8 mouse cellular contexts compared by ENCODE assay signal in the genomic region with DNA sequence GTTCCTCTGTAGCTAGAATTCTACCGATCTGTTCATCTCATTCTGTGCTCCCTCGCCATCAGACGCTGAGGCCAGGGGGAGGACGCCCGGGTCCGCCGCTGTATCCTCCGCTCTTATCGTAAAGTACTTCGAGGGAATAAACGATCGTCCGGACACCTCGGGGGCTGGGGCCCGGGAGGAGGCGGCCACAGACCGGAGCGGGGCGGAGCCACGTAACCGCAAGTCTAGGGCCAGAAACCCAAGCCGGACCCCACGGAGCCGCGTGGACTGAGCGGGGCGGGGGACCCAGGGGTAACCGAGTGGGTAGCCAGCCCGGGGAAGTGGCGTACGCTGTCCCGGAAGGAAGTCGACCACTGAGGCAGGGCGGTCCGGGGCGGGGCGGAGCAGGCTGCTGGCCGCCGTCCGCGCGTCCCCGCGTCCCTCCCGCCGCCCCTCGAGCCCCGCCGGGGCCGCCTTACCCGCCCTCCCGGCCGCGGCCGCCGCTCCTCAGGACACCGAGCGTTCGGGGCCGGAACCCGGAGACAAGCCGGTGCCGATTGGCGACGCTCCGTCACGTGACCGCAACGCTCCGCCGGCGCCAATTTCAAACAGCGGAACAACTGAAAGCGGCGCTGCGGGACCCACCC. TPM values are rescaled to one million over a fixed set of nuclear protein-coding genes. Genes with fewer than 3 reads are reported as not detected.
DNase-seq lines count a peak whose midpoint lies in the region; ATAC-seq and TF ChIP-seq lines count a peak whose summit lies in the region.

A gene (minus strand): TSS at position 531 of the 626 bp plus-strand sequence.
A gene (plus strand): TSS at position 587 of the 626 bp plus-strand sequence.

- H3K9me3 ChIP-seq in E14TG2a.4 (ENCODE audit: low read length), result no peaks in the 10 kb centered on the region
- no peaks in the 10 kb centered on the region for H3K9me3 ChIP-seq in forebrain, embryonic 12.5 days
- no peaks in the 10 kb centered on the region for H3K9me3 ChIP-seq in heart, postnatal 0 days (replicated peaks; ENCODE audit: control insufficient read depth, low read length)
- no peaks in the 10 kb centered on the region for H3K9me3 ChIP-seq in liver, embryonic 16.5 days (replicated peaks; ENCODE audit: control insufficient read depth, low read length)
- no peaks in the 10 kb centered on the region for H3K9me3 ChIP-seq in neural tube, embryonic 12.5 days
- no peaks in the 10 kb centered on the region for H3K9me3 ChIP-seq in stomach, postnatal 0 days (ENCODE audit: control insufficient read depth, low read length)

- peak within 1 kb of the TSS; percentile 95 for H3K27ac ChIP-seq in forebrain, embryonic 12.5 days
- H3K27ac ChIP-seq in heart, postnatal 0 days (ENCODE audit: low read depth), result peak within 1 kb of the TSS; percentile 91
- peak within 1 kb of the TSS; percentile 94 for H3K27ac ChIP-seq in liver, embryonic 16.5 days (ENCODE audit: low read length)
- H3K27ac ChIP-seq in neural tube, embryonic 12.5 days, result peak within 1 kb of the TSS; percentile 88
- peak within 1 kb of the TSS; percentile 97 for H3K27ac ChIP-seq in stomach, postnatal 0 days (replicated peaks)

- peaks cover 73% of the 10 kb centered on the region for H3K4me1 ChIP-seq in E14TG2a.4 (replicated peaks; ENCODE audit: low read depth, low read length)
- peaks cover 47% of the 10 kb centered on the region for H3K4me1 ChIP-seq in forebrain, embryonic 12.5 days
- H3K4me1 ChIP-seq in heart, postnatal 0 days (ENCODE audit: control insufficient read depth, insufficient read depth), result peaks cover 15% of the 10 kb centered on the region; the same call in 1 of the 2 replicates
- H3K4me1 ChIP-seq in liver, embryonic 16.5 days (ENCODE audit: control insufficient read depth, low read depth, low read length), result peaks cover 38% of the 10 kb centered on the region
- H3K4me1 ChIP-seq in neural tube, embryonic 12.5 days, result peaks cover 19% of the 10 kb centered on the region
- H3K4me1 ChIP-seq in stomach, postnatal 0 days (replicated peaks; ENCODE audit: control insufficient read depth, insufficient read depth), result peaks cover 2% of the 10 kb centered on the region; the same call in 1 of the 2 replicates

- WGBS in forebrain, embryonic 12.5 days, result under 1% methylated on average over 50 of the region's 76 CpGs
- WGBS in heart, postnatal 0 days, result under 1% methylated on average over 54 of the region's 76 CpGs
- under 1% methylated on average over 68 of the region's 76 CpGs for WGBS in liver, embryonic 16.5 days (ENCODE audit: insufficient replicate concordance)
- under 1% methylated on average over 75 of the region's 76 CpGs for WGBS in neural tube, embryonic 12.5 days
- 0% methylated on average over 44 of the region's 76 CpGs for WGBS in stomach, postnatal 0 days

- TF ChIP-seq EP300 in heart, postnatal 0 days (IDR thresholded peaks at IDR 0.05; ENCODE audit: low read depth), result no peak
- TF ChIP-seq EP300 in stomach, postnatal 0 days (optimal IDR thresholded peaks at IDR 0.05), result no peak

- peak within 1 kb of the TSS; percentile 75 for H3K4me2 ChIP-seq in forebrain, embryonic 12.5 days
- H3K4me2 ChIP-seq in heart, postnatal 0 days (ENCODE audit: low read depth, low read length), result peak within 1 kb of the TSS; percentile 99
- peak within 1 kb of the TSS; percentile 76 for H3K4me2 ChIP-seq in liver, embryonic 16.5 days (ENCODE audit: low read depth, low read length)
- peak within 1 kb of the TSS; percentile 97 for H3K4me2 ChIP-seq in neural tube, embryonic 12.5 days (replicated peaks)
- H3K4me2 ChIP-seq in stomach, postnatal 0 days (replicated peaks; ENCODE audit: low read depth), result peak within 1 kb of the TSS; percentile 87

- peak; percentile 92 for ATAC-seq in forebrain, embryonic 12.5 days (ENCODE audit: low FRiP score)
- peak; percentile 86 for ATAC-seq in heart, postnatal 0 days (ENCODE audit: insufficient read depth, low read depth)
- peak; percentile 91 for ATAC-seq in liver, embryonic 16.5 days (ENCODE audit: low read depth)
- peak; percentile 88 for ATAC-seq in neural tube, embryonic 12.5 days (ENCODE audit: low FRiP score, low read depth)
- ATAC-seq in stomach, postnatal 0 days (ENCODE audit: low FRiP score, low TSS enrichment), result peak; percentile 87

- peaks cover 65% of the 10 kb centered on the region for H3K36me3 ChIP-seq in E14TG2a.4 (ENCODE audit: insufficient read depth, low read length)
- peaks cover 35% of the 10 kb centered on the region for H3K36me3 ChIP-seq in forebrain, embryonic 12.5 days (replicated peaks)
- peaks cover 26% of the 10 kb centered on the region for H3K36me3 ChIP-seq in heart, postnatal 0 days (replicated peaks; ENCODE audit: control insufficient read depth, insufficient read depth, low read length)
- H3K36me3 ChIP-seq in liver, embryonic 16.5 days (ENCODE audit: control insufficient read depth, insufficient read depth), result peaks cover 31% of the 10 kb centered on the region
- peaks cover 30% of the 10 kb centered on the region for H3K36me3 ChIP-seq in neural tube, embryonic 12.5 days
- H3K36me3 ChIP-seq in stomach, postnatal 0 days (ENCODE audit: control insufficient read depth, insufficient read depth, low read length), result peaks cover 4% of the 10 kb centered on the region

- H3K9ac ChIP-seq in forebrain, embryonic 12.5 days, result peak within 1 kb of the TSS; percentile 91
- H3K9ac ChIP-seq in heart, postnatal 0 days (replicated peaks; ENCODE audit: low read depth, low read length), result peak within 1 kb of the TSS; percentile 95
- H3K9ac ChIP-seq in liver, embryonic 16.5 days (ENCODE audit: low read depth, low read length), result peak within 1 kb of the TSS; percentile 97
- H3K9ac ChIP-seq in neural tube, embryonic 12.5 days, result peak within 1 kb of the TSS; percentile 87
- H3K9ac ChIP-seq in stomach, postnatal 0 days (ENCODE audit: low read length), result peak within 1 kb of the TSS; percentile 91

- peak; percentile 75 for DNase-seq in c-Kit-positive CD71-positive TER-119-positive erythroid progenitor cells, embryonic 14.5 days (ENCODE audit: low spot score)
- DNase-seq in heart, postnatal 0 days (ENCODE audit: low spot score), result peak; percentile 69
- peak; percentile 88 to 93 for DNase-seq in kidney, postnatal 36 days
- peak; percentile 87 for DNase-seq in stomach, postnatal 0 days (ENCODE audit: low spot score)

- no peak for TF ChIP-seq CTCF in E14TG2a.4 (conservative IDR thresholded peaks at IDR 0.05; ENCODE audit: low read length)
- no peak for TF ChIP-seq CTCF in heart, postnatal 0 days (IDR thresholded peaks at IDR 0.05; ENCODE audit: low read depth)
- TF ChIP-seq CTCF in stomach, postnatal 0 days (IDR thresholded peaks at IDR 0.05; ENCODE audit: low read depth), result no peak

- H3K27me3 ChIP-seq in E14TG2a.4 (ENCODE audit: insufficient read depth, low read length), result no peaks in the 10 kb centered on the region
- no peaks in the 10 kb centered on the region for H3K27me3 ChIP-seq in forebrain, embryonic 12.5 days
- no peaks in the 10 kb centered on the region for H3K27me3 ChIP-seq in heart, postnatal 0 days (ENCODE audit: control insufficient read depth, insufficient read depth, low read length)
- H3K27me3 ChIP-seq in liver, embryonic 16.5 days (ENCODE audit: control insufficient read depth, insufficient read depth, low read depth, low read length), result no peaks in the 10 kb centered on the region
- no peaks in the 10 kb centered on the region for H3K27me3 ChIP-seq in neural tube, embryonic 12.5 days (replicated peaks)
- no peaks in the 10 kb centered on the region for H3K27me3 ChIP-seq in stomach, postnatal 0 days (ENCODE audit: control insufficient read depth, insufficient read depth, low read length)

- H3K4me3 ChIP-seq in E14TG2a.4 (replicated peaks; ENCODE audit: low read length), result peak within 1 kb of the TSS; percentile 91
- H3K4me3 ChIP-seq in forebrain, embryonic 12.5 days (replicated peaks), result peak within 1 kb of the TSS; percentile 77
- H3K4me3 ChIP-seq in heart, postnatal 0 days (ENCODE audit: low read depth, low read length), result peak within 1 kb of the TSS; percentile 96
- H3K4me3 ChIP-seq in liver, embryonic 16.5 days (ENCODE audit: low read depth, low read length), result peak within 1 kb of the TSS; percentile 99
- peak within 1 kb of the TSS; percentile 84 for H3K4me3 ChIP-seq in neural tube, embryonic 12.5 days
- peak within 1 kb of the TSS; percentile 89 for H3K4me3 ChIP-seq in stomach, postnatal 0 days (ENCODE audit: low read depth, low read length)

RNA-seq across cellular contexts. Expression of the first gene that starts in this region (rescaled TPM):
- 178 and 183 TPM in 2 replicates for polyA plus RNA-seq in forebrain, embryonic 12.5 days (2016; fragmentation: Nextera tagmentation; extraction: Ambion mirVana)
- total RNA-seq in heart, postnatal 0 days (2014; rRNA removed; ENCODE audit: low replicate concordance), result 10.9 and 22.6 TPM in 2 replicates
- 34.7 and 39.3 TPM in 2 replicates for polyA plus RNA-seq in heart, postnatal 0 days (2015; fragmentation: Nextera tagmentation; extraction: Ambion mirVana)
- 48.0 and 54.8 TPM in 2 replicates for polyA plus RNA-seq in liver, embryonic 16.5 days (2015; fragmentation: Nextera tagmentation; extraction: Ambion mirVana)
- 147 and 154 TPM in 2 replicates for polyA plus RNA-seq in neural tube, embryonic 12.5 days (2016; fragmentation: Nextera tagmentation; extraction: Ambion mirVana)
- polyA plus RNA-seq in stomach, postnatal 0 days (2015; fragmentation: Nextera tagmentation; extraction: Ambion mirVana), result 39.1 and 41.0 TPM in 2 replicates

RNA-seq across cellular contexts. Expression of the second gene that starts in this region (rescaled TPM):
- polyA plus RNA-seq in forebrain, embryonic 12.5 days (2016; fragmentation: Nextera tagmentation; extraction: Ambion mirVana), result 74.6 and 86.2 TPM in 2 replicates
- 19.0 and 23.8 TPM in 2 replicates for total RNA-seq in heart, postnatal 0 days (2014; rRNA removed; ENCODE audit: low replicate concordance)
- 4.8 and 5.4 TPM in 2 replicates for polyA plus RNA-seq in heart, postnatal 0 days (2015; fragmentation: Nextera tagmentation; extraction: Ambion mirVana)
- polyA plus RNA-seq in liver, embryonic 16.5 days (2015; fragmentation: Nextera tagmentation; extraction: Ambion mirVana), result 14.4 and 17.3 TPM in 2 replicates
- polyA plus RNA-seq in neural tube, embryonic 12.5 days (2016; fragmentation: Nextera tagmentation; extraction: Ambion mirVana), result 32.0 and 36.8 TPM in 2 replicates
- polyA plus RNA-seq in stomach, postnatal 0 days (2015; fragmentation: Nextera tagmentation; extraction: Ambion mirVana), result 5.4 and 5.7 TPM in 2 replicates

Comparison
In these comparisons a context has a peak if more than half of its experiments do, and no peak if none do; other contexts are left out.
1. Peak in every context shown above with its lines: DNase-seq, ATAC-seq, H3K4me3 ChIP-seq and H3K27ac ChIP-seq.